Mouse (Mus musculus): Measurements from ENCODE around the gene Tcf20. TPM values are rescaled to one million over a fixed set of nuclear protein-coding genes. Genes with fewer than 3 reads are reported as not detected.

Gene Tcf20
- polyA plus RNA-seq, 1 experiment from 2014 or later = 3.0 TPM

DNA sequence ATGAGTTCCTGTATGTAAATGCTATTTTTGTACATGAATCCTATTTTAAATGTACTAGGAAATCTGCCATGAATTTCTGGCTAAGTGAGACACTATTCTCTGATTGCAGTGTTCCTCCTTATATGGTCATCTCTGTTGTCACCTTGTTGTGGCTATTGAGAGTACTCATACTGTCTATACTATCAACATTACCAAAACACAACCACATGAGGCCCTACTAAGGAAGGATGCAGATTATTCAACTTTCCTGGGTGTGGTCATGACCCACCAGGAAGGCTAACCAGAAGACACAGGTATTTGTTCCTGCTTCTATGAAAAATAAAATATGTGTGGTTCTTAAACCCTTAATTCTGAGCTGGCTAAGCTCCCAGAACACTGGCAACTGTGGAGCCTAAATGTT lies 161.8 kb downstream of the Tcf20 start:
- Histone ChIP-seq H3K9me3 (replicated peaks) (no peaks in the 10 kb centered on the region), H3K4me1 (replicated peaks) (no peaks in the 10 kb centered on the region), H3K27me3 (no peaks in the 10 kb centered on the region), H3K9ac (no peak overlapping the region), H3K4me3 (replicated peaks) (no peak overlapping the region), H3K36me3 (peaks cover 22% of the 10 kb centered on the region; the same call in 1 of the 2 replicates), H3K27ac (no peak overlapping the region), H3K4me2 (no peak overlapping the region)
- no peak for DNase-seq
- no peak for ATAC-seq (ENCODE audit: low read depth)

DNA sequence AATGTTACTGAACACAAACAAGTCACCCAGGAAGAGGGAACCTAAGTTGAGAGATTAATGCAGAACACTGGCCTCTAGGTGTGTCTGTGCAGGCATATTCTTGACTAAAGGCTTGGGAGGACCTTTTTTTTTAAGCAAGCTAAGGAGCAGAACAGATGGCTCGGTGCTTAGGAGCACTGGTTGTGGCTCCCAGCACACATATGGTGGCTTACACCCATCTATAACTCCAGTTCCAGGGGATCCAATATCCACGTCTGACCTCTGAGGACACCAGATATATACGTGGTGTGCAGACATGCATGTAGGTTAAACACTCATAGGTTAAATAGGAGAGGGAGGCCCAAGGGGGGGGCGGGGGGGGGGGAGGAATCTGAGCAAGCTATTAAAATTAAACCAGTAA lies 165.3 kb downstream of the Tcf20 start:
- H3K9ac ChIP-seq = no peak overlapping the region
- H3K9me3 ChIP-seq (replicated peaks) = no peaks in the 10 kb centered on the region
- no peak overlapping the region for H3K27ac ChIP-seq
- H3K27me3 ChIP-seq = no peaks in the 10 kb centered on the region
- DNase-seq = no peak
- no peak overlapping the region for H3K4me3 ChIP-seq (replicated peaks)
- ATAC-seq (ENCODE audit: low read depth) = no peak
- WGBS (ENCODE audit: insufficient replicate concordance) = 74% methylated on average over 3 of the region's 4 CpGs
- peaks cover 23% of the 10 kb centered on the region for H3K36me3 ChIP-seq
- H3K4me2 ChIP-seq = no peak overlapping the region
- H3K4me1 ChIP-seq (replicated peaks) = no peaks in the 10 kb centered on the region

DNA sequence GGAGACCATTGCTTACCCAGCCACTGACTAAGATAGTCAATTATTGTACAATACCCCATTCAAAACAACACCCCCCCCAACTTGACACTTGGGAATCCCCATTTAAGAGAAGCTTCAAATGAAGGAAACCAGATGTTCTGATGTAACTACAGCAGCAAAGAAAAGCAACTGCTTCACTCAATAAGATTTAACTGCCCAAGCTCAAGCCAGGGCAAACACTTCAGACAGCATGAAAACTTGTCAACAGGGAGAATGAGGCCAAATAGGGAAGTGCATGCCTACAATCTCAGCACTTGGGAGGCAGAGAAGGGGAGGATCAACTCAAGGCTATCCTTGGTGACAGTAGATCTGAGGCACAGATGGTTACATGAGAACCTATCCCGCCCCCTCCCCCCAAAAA lies 166.0 kb downstream of the Tcf20 start:
- ATAC-seq (ENCODE audit: low read depth) (no peak), DNase-seq (no peak)
- no peaks in the 10 kb centered on the region for H3K4me1 ChIP-seq (replicated peaks)
- no peak overlapping the region for H3K27ac ChIP-seq
- H3K36me3 ChIP-seq = peaks cover 23% of the 10 kb centered on the region
- H3K9me3 ChIP-seq (replicated peaks) = no peaks in the 10 kb centered on the region
- H3K9ac ChIP-seq = no peak overlapping the region
- no peaks in the 10 kb centered on the region for H3K27me3 ChIP-seq
- H3K4me3 ChIP-seq (replicated peaks) = no peak overlapping the region
- WGBS (ENCODE audit: insufficient replicate concordance) = 65% methylated on average over 1 of the region's 1 CpGs
- no peak overlapping the region for H3K4me2 ChIP-seq

DNA sequence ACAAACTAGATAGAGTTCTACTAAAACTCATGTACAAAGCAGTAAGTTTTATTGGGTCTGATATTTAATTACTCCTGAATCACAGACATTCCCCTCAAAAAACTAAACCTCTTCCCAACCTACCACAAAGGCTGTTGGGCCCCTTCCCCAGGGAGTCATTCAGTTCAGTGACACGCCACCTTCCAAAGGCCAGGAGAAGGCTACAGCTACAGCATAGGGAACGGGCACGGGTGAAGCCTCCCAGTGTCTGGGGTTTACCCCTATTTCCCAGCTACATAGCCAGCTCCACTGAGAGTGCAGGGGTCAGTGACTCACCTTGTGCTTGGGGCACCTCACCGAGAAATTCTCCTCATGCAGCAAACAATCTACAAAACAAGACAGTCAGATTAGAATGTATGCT lies 172.4 kb downstream of the Tcf20 start:
- 77% methylated on average over 4 of the region's 4 CpGs for WGBS (ENCODE audit: insufficient replicate concordance)
- Histone ChIP-seq H3K4me2 (no peak overlapping the region), H3K27ac (no peak overlapping the region; the same call in 1 of the 2 replicates), H3K4me3 (replicated peaks) (no peak overlapping the region), H3K27me3 (no peaks in the 10 kb centered on the region), H3K9ac (no peak overlapping the region), H3K36me3 (peaks cover 31% of the 10 kb centered on the region), H3K9me3 (replicated peaks) (no peaks in the 10 kb centered on the region), H3K4me1 (replicated peaks) (peaks cover 13% of the 10 kb centered on the region)
- DNase-seq (no peak), ATAC-seq (ENCODE audit: low read depth) (no peak)

DNA sequence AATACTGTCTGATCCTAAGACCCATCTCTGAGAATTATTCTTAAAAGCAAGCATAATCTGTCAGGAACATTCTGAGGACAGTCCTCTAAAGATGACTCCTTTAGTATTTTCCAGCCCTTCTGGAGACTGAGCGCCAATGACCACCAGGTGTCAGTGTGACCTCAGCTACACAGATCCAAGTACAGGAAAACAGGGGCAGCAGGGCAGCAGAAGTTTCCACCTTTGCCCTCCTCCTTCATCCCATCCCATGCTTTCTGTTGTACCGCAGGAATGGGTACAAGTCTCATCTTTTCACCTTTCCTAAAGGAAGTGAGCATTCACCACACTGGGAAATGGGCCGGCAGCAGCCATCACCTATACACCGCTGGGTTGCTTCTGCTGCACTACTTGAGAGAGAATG lies 172.9 kb downstream of the Tcf20 start:
- H3K27me3 ChIP-seq = no peaks in the 10 kb centered on the region
- H3K27ac ChIP-seq = no peak overlapping the region
- no peak overlapping the region for H3K4me2 ChIP-seq
- ATAC-seq (ENCODE audit: low read depth) (no peak), DNase-seq (peak; percentile 29)
- no peak overlapping the region for H3K4me3 ChIP-seq (replicated peaks)
- peaks cover 31% of the 10 kb centered on the region for H3K36me3 ChIP-seq
- peaks cover 18% of the 10 kb centered on the region for H3K4me1 ChIP-seq (replicated peaks)
- 64% methylated on average over 4 of the region's 4 CpGs for whole genome bisulfite sequencing (ENCODE audit: insufficient replicate concordance)
- no peak overlapping the region for H3K9ac ChIP-seq
- H3K9me3 ChIP-seq (replicated peaks) = no peaks in the 10 kb centered on the region

DNA sequence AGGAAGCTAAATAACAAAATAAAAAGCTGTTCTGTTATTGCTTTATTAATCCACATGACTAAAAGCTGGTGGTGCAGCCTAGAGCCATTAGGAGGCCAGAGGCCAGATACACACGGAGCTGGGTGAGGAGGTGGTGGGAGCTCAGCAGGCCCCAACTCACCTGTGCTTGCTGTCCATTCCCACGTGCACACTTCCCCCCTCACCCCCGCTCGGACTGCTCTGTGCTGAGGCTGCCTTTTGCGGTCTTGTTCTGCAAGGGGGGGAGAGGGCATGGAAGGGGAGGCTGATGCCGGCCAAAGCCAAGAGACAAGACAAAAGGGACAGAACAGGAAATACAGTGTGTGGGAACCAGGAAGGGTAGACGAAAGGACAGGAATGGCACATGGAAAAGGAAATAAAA lies 173.4 kb downstream of the Tcf20 start:
- H3K4me2 ChIP-seq = no peak overlapping the region
- H3K9ac ChIP-seq = no peak overlapping the region
- ATAC-seq (ENCODE audit: low read depth) = no peak
- peaks cover 31% of the 10 kb centered on the region for H3K36me3 ChIP-seq
- 78% methylated on average over 7 of the region's 7 CpGs for WGBS (ENCODE audit: insufficient replicate concordance)
- no peaks in the 10 kb centered on the region for H3K27me3 ChIP-seq
- no peak for DNase-seq
- H3K4me1 ChIP-seq (replicated peaks) = peaks cover 23% of the 10 kb centered on the region
- H3K27ac ChIP-seq = no peak overlapping the region
- H3K4me3 ChIP-seq (replicated peaks) = no peak overlapping the region
- H3K9me3 ChIP-seq (replicated peaks) = no peaks in the 10 kb centered on the region

DNA sequence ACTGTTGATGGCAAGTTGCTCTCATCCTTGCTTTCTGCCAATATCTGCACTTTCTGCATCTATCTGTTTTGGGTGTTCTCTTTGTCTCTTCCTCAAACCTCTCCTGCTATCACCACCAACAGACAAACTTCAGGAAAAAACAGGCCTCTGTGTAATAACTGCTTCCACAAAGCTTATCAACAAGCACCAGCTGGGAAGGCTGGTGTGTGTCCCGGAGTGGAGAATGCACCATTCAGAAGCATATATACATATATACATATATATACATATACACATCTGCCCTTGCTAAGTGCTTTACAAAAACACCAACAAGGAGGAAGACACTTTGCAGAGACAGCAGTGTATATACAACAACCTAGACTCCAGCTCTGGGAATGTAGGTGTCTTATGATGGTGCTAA lies 177.1 kb downstream of the Tcf20 start:
- no peak overlapping the region for H3K9ac ChIP-seq
- H3K27ac ChIP-seq = peak overlapping the region; percentile 57
- no peaks in the 10 kb centered on the region for H3K27me3 ChIP-seq
- DNase-seq = peak; percentile 38
- ATAC-seq (ENCODE audit: low read depth) = peak; percentile 89
- WGBS (ENCODE audit: insufficient replicate concordance) = 15% methylated on average over 1 of the region's 1 CpGs
- H3K9me3 ChIP-seq (replicated peaks) = no peaks in the 10 kb centered on the region
- H3K4me2 ChIP-seq = no peak overlapping the region
- peaks cover 23% of the 10 kb centered on the region for H3K4me1 ChIP-seq (replicated peaks)
- H3K36me3 ChIP-seq = peaks cover 25% of the 10 kb centered on the region
- H3K4me3 ChIP-seq (replicated peaks) = no peak overlapping the region

DNA sequence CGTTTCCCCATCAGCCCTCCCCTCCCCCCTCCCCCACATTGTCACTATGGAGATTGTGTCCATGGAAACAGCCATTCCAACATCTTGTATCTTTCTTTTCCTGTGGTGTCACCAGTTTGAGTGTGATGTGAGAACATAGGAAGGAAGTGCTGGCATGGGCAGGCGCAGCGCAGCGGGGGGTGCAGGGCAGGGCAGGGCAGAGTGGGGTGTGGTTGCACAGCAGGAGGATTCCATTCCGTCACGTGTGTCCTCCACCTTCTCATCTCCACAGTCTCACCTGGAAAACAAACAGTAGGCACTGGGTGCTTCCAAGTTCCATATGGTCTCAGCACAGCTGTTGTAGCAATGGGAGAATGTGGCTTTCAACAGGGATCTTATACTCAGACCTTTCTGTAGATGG lies 178.2 kb downstream of the Tcf20 start:
- Histone ChIP-seq H3K4me2 (no peak overlapping the region), H3K4me1 (replicated peaks) (peaks cover 23% of the 10 kb centered on the region), H3K4me3 (replicated peaks) (no peak overlapping the region), H3K27me3 (no peaks in the 10 kb centered on the region), H3K9ac (no peak overlapping the region), H3K27ac (peak overlapping the region; percentile 57), H3K36me3 (peaks cover 17% of the 10 kb centered on the region; the same call in 1 of the 2 replicates), H3K9me3 (replicated peaks) (no peaks in the 10 kb centered on the region)
- 46% methylated on average over 6 of the region's 6 CpGs for WGBS (ENCODE audit: insufficient replicate concordance)
- ATAC-seq (ENCODE audit: low read depth) (peak; percentile 47; the same call in 1 of the 2 replicates), DNase-seq (peak; percentile 7)

DNA sequence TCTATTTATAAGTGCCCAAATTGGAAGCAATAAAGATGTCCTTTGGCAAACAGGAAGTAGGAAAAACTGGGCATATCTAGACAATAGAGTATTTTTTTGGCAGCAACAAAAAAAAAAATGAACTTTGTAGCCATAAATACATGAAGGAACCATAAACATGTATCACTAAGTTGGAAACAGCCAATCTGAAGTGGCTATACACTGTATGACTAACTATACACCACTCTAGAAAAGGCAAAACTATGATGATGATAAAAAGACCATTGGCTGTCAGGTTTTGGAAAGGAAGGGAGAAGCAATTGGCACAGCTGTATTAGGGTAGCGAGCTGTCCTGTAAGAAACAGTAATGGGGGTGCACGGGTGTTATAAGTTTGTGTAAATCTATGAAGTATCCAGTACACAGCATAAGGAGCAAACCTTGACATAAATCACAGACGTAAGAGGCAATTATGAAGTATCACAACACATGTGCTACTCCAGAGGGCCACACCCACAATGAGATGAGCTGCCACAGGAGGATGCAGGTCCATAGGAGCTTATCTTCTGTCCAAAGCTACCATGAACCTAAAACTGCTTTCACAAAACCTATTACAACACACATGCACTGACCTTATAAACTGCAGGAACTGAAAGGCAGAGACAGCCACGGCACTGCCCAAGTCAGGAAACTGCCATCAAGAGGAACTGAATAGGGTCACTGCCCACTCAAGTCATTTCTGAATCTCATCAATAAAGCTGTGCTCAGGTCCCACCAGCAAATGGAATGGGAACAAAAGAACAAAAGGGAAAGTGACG lies 180.5 kb downstream of the Tcf20 start:
- Histone ChIP-seq H3K9ac (no peak overlapping the region), H3K27ac (no peak overlapping the region), H3K9me3 (replicated peaks) (no peaks in the 10 kb centered on the region), H3K27me3 (no peaks in the 10 kb centered on the region), H3K4me2 (no peak overlapping the region), H3K4me3 (replicated peaks) (no peak overlapping the region), H3K36me3 (peaks cover 9% of the 10 kb centered on the region; the same call in 1 of the 2 replicates), H3K4me1 (replicated peaks) (peaks cover 23% of the 10 kb centered on the region)
- ATAC-seq (ENCODE audit: low read depth) (no peak), DNase-seq (no peak)
- WGBS (ENCODE audit: insufficient replicate concordance) = 68% methylated on average over 5 of the region's 5 CpGs

DNA sequence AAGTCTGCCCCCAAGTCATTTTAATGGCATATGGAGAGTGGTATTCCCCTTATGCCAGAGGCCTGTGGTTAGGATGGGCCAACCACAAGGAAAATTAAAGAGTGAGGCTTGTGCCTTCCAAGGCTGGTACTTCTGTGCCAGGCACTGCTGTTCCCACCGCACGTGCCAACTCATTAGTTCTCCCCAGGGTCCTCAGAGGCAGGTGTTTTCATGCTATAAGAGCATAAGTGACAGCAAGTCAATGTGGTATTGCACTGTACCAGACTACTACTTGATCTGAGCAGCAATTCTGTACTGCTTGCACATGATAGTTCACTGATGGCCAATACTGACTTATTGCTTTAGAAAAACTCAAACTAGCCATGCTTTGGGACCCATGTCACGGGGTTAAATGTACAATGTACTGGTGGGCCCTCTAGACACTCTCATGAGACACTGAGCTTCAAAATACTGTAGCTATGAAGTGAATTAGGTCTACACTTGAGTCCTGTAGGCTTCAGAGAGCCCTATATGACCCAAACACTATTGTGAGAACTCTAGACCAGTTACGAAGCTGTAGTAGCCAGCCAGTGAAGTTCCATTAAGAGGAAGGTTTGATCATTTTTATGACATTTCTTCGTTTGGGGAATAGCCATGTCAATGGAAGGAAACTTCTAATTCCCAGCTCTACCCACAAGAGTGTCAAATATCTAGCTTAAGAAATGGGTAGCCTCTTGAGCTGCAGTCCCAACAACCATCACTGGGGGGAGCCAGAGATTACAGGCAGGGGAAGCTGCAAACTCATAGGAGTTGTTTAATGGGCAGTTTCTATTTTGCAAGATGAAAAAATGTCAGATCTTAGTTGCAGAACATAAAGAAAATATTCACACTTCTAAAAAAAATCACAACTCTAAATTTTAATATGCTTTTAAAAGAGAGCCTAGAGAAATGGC lies 182.7 kb downstream of the Tcf20 start:
- H3K4me1 ChIP-seq (replicated peaks) = peaks cover 7% of the 10 kb centered on the region
- H3K27ac ChIP-seq = no peak overlapping the region
- no peaks in the 10 kb centered on the region for H3K9me3 ChIP-seq (replicated peaks)
- no peak for ATAC-seq (ENCODE audit: low read depth)
- WGBS (ENCODE audit: insufficient replicate concordance) = 72% methylated on average over 5 of the region's 5 CpGs
- H3K27me3 ChIP-seq = no peaks in the 10 kb centered on the region
- no peak overlapping the region for H3K4me2 ChIP-seq
- no peak overlapping the region for H3K9ac ChIP-seq
- H3K4me3 ChIP-seq (replicated peaks) = no peak overlapping the region
- peak; percentile 53 for DNase-seq
- no peaks in the 10 kb centered on the region for H3K36me3 ChIP-seq

DNA sequence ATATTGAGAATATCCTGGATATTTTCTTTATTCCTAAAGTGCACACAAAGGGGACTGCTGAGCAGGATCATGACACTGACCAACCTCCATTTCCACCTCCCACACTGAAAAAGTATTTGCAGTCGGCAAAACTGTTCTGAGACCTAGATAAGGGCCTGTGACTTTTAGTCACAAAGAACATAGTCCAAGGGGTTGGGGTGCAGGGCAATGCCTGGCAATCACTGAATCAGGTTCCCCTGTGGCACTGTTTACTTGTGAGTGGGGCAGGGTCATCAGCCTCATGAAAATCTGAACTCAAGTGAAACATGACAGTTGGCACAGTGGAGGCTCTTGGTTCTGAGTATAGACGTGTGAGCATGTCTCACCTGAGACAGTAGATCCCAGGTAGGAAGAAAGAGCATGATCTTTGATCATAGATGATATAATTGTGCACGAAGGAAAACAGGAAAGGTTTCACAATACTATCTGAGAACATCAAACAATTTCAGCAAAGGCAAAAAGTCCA lies 191.7 kb downstream of the Tcf20 start:
- 44% methylated on average over 3 of the region's 3 CpGs for WGBS (ENCODE audit: insufficient replicate concordance)
- no peak overlapping the region for H3K9ac ChIP-seq
- ATAC-seq (ENCODE audit: low read depth) (no peak), DNase-seq (no peak)
- H3K9me3 ChIP-seq (replicated peaks) = no peaks in the 10 kb centered on the region
- no peaks in the 10 kb centered on the region; the same call in none of the 2 replicates for H3K4me1 ChIP-seq (replicated peaks)
- H3K4me3 ChIP-seq (replicated peaks) = no peak overlapping the region
- no peaks in the 10 kb centered on the region for H3K27me3 ChIP-seq
- no peak overlapping the region for H3K4me2 ChIP-seq
- H3K27ac ChIP-seq = no peak overlapping the region
- no peaks in the 10 kb centered on the region for H3K36me3 ChIP-seq

Measured in liver, embryonic 13.5 days (tissue).